Mouse (Mus musculus): Measurements from ENCODE around the gene Strbp. TPM values are rescaled to one million over a fixed set of nuclear protein-coding genes. Genes with fewer than 3 reads are reported as not detected.
"Not testable (repeated sequence)": the region's sequence is repeated elsewhere in the genome, so short reads cannot be mapped to it uniquely, and the experiment has no call there.

Gene Strbp
- total RNA-seq, 1 experiment = 37.3 TPM

- peak; percentile 11 for DNase-seq (ENCODE audit: low read depth, low spot score)
- in situ Hi-C loops (cut with MboI; ENCODE audit: low sequenced_read_pairs in 2 of 2, unreplicated experiment in 2 of 2) = no loop called here
- Histone ChIP-seq H3K4me1 (ENCODE audit: control insufficient read depth in 2 of 2, insufficient read depth in 2 of 2, low read length in 2 of 2, poor library complexity in 1 of 2) (peaks cover 0 to 6% of the 10 kb centered on the region in 2 experiments), H3K27ac (ENCODE audit: insufficient read depth, low read depth, low read length, poor library complexity, severe bottlenecking) (no peak overlapping the region), H3K9me3 (ENCODE audit: control insufficient read depth, insufficient read depth, low read depth, low read length) (no peaks in the 10 kb centered on the region), H3K4me3 (ENCODE audit: insufficient read depth in 1 of 2, low read depth in 1 of 2, low read length in 2 of 2, poor library complexity in 1 of 2, severe bottlenecking in 1 of 2) (no peak overlapping the region; a peak in 1 of 4 replicates), H3K36me3 (ENCODE audit: control insufficient read depth, insufficient read depth, low read length, poor library complexity, severe bottlenecking) (peaks cover 10% of the 10 kb centered on the region), H3K9ac (ENCODE audit: insufficient read depth, low read depth, low read length, poor library complexity, severe bottlenecking) (no peak overlapping the region)
- no peak for TF ChIP-seq ZNF384 (IDR thresholded peaks at IDR 0.05; ENCODE audit: low read depth, low read length)
- no peak for TF ChIP-seq ZC3H11A (IDR thresholded peaks at IDR 0.05; ENCODE audit: borderline replicate concordance, low read depth, low read length)
- no peak for TF ChIP-seq HCFC1 (IDR thresholded peaks at IDR 0.05; ENCODE audit: borderline replicate concordance, insufficient read depth, low read length)
- TF ChIP-seq MAFK (IDR thresholded peaks at IDR 0.05; ENCODE audit: insufficient read depth, low read depth, low read length) = no peak
- no peak for TF ChIP-seq CHD2 (IDR thresholded peaks at IDR 0.05; ENCODE audit: low read depth, low read length)
Measured at GRCm38 (mm10) chr2:37516922-37517462, 186.7 kb downstream of the Strbp start.

- Histone ChIP-seq H3K9me3 (ENCODE audit: control insufficient read depth, insufficient read depth, low read depth, low read length) (no peaks in the 10 kb centered on the region), H3K4me3 (ENCODE audit: insufficient read depth in 1 of 2, low read depth in 1 of 2, low read length in 2 of 2, poor library complexity in 1 of 2, severe bottlenecking in 1 of 2) (peak within 1 kb of the TSS; percentile 7 to 9; a peak in 2 of 4 replicates), H3K9ac (ENCODE audit: insufficient read depth, low read depth, low read length, poor library complexity, severe bottlenecking) (no peak within 1 kb of the TSS), H3K27ac (ENCODE audit: insufficient read depth, low read depth, low read length, poor library complexity, severe bottlenecking) (no peak within 1 kb of the TSS), H3K36me3 (ENCODE audit: control insufficient read depth, insufficient read depth, low read length, poor library complexity, severe bottlenecking) (peaks cover 10% of the 10 kb centered on the region), H3K4me1 (ENCODE audit: control insufficient read depth in 2 of 2, insufficient read depth in 2 of 2, low read length in 2 of 2, poor library complexity in 1 of 2) (peaks cover 0 to 6% of the 10 kb centered on the region in 2 experiments)
- no peak for TF ChIP-seq ZNF384 (IDR thresholded peaks at IDR 0.05; ENCODE audit: low read depth, low read length)
- no peak for TF ChIP-seq MAFK (IDR thresholded peaks at IDR 0.05; ENCODE audit: insufficient read depth, low read depth, low read length)
- TF ChIP-seq ZC3H11A (IDR thresholded peaks at IDR 0.05; ENCODE audit: borderline replicate concordance, low read depth, low read length) = no peak
- no peak for TF ChIP-seq CHD2 (IDR thresholded peaks at IDR 0.05; ENCODE audit: low read depth, low read length)
- in situ Hi-C loops (cut with MboI; ENCODE audit: low sequenced_read_pairs in 2 of 2, unreplicated experiment in 2 of 2) = no loop called here
- peak; percentile 38 for DNase-seq (ENCODE audit: low read depth, low spot score)
Measured at GRCm38 (mm10) chr2:37516030-37516710, 187.5 kb downstream of the Strbp start, which contains the start of gene Gpr21. Gpr21 (plus strand) TSS chr2:37516332.

GRCm38 (mm10) chr2:37511134-37511901 lies 192.3 kb downstream of the Strbp start:
- Histone ChIP-seq H3K36me3 (ENCODE audit: control insufficient read depth, insufficient read depth, low read length, poor library complexity, severe bottlenecking) (no peaks in the 10 kb centered on the region; the same call in none of the 2 replicates), H3K9me3 (ENCODE audit: control insufficient read depth, insufficient read depth, low read depth, low read length) (no peaks in the 10 kb centered on the region), H3K27ac (ENCODE audit: insufficient read depth, low read depth, low read length, poor library complexity, severe bottlenecking) (no peak overlapping the region), H3K4me3 (ENCODE audit: insufficient read depth in 1 of 2, low read depth in 1 of 2, low read length in 2 of 2, poor library complexity in 1 of 2, severe bottlenecking in 1 of 2) (no peak overlapping the region), H3K9ac (ENCODE audit: insufficient read depth, low read depth, low read length, poor library complexity, severe bottlenecking) (no peak overlapping the region), H3K4me1 (ENCODE audit: control insufficient read depth in 2 of 2, insufficient read depth in 2 of 2, low read length in 2 of 2, poor library complexity in 1 of 2) (peaks cover 0 to 2% of the 10 kb centered on the region in 2 experiments; a peak in 2 of 4 replicates)
- TF ChIP-seq HCFC1 (IDR thresholded peaks at IDR 0.05; ENCODE audit: borderline replicate concordance, insufficient read depth, low read length) (no peak), ZNF384 (IDR thresholded peaks at IDR 0.05; ENCODE audit: low read depth, low read length) (no peak), ZC3H11A (IDR thresholded peaks at IDR 0.05; ENCODE audit: borderline replicate concordance, low read depth, low read length) (no peak), MAFK (IDR thresholded peaks at IDR 0.05; ENCODE audit: insufficient read depth, low read depth, low read length) (no peak), CHD2 (IDR thresholded peaks at IDR 0.05; ENCODE audit: low read depth, low read length) (no peak)
- in situ Hi-C loops (cut with MboI; ENCODE audit: low sequenced_read_pairs in 2 of 2, unreplicated experiment in 2 of 2) = no loop called here
- no peak for DNase-seq (ENCODE audit: low read depth, low spot score)

- H3K27ac ChIP-seq (ENCODE audit: insufficient read depth, low read depth, low read length, poor library complexity, severe bottlenecking); H3K9me3 ChIP-seq (ENCODE audit: control insufficient read depth, insufficient read depth, low read depth, low read length); DNase-seq (ENCODE audit: low read depth, low spot score); H3K4me3 ChIP-seq (ENCODE audit: insufficient read depth in 1 of 2, low read depth in 1 of 2, low read length in 2 of 2, poor library complexity in 1 of 2, severe bottlenecking in 1 of 2); H3K9ac ChIP-seq (ENCODE audit: insufficient read depth, low read depth, low read length, poor library complexity, severe bottlenecking); H3K4me1 ChIP-seq (ENCODE audit: control insufficient read depth in 2 of 2, insufficient read depth in 2 of 2, low read length in 2 of 2, poor library complexity in 1 of 2); H3K36me3 ChIP-seq (ENCODE audit: control insufficient read depth, insufficient read depth, low read length, poor library complexity, severe bottlenecking); in situ Hi-C loops (cut with MboI; ENCODE audit: low sequenced_read_pairs in 2 of 2, unreplicated experiment in 2 of 2): not testable (repeated sequence)
Measured at GRCm38 (mm10) chr2:37505856-37506255, 197.8 kb downstream of the Strbp start.

All from ES-E14 (cell line).